Mouse (Mus musculus): Measurements from ENCODE around the gene Otulinl. TPM values are rescaled to one million over a fixed set of nuclear protein-coding genes. Genes with fewer than 3 reads are reported as not detected.

Gene Otulinl
- polyA plus RNA-seq, 1 experiment = 3.0 TPM

- Histone ChIP-seq H3K27me3 (ENCODE audit: control insufficient read depth, insufficient read depth, low read length) (no peaks in the 10 kb centered on the region), H3K36me3 (ENCODE audit: control insufficient read depth, insufficient read depth, low read length) (no peaks in the 10 kb centered on the region), H3K4me3 (ENCODE audit: low read depth, low read length) (no peak overlapping the region), H3K27ac (ENCODE audit: insufficient read depth, low read depth, low read length) (0 out of 2 replicates have a peak overlapping the region, but pooled peaks have one; percentile 62), H3K4me1 (ENCODE audit: control insufficient read depth, insufficient read depth, insufficient read length, low read length) (no peaks in the 10 kb centered on the region)
- no peak for TF ChIP-seq POLR2A (IDR thresholded peaks at IDR 0.05; ENCODE audit: low read depth, low read length)
- WGBS = 45% methylated on average over 12 of the region's 12 CpGs
Measured at GRCm38 (mm10) chr15:27641171-27641570, 40.2 kb downstream of the Otulinl start.

- no peaks in the 10 kb centered on the region for H3K36me3 ChIP-seq (ENCODE audit: control insufficient read depth, insufficient read depth, low read length)
- H3K27me3 ChIP-seq (ENCODE audit: control insufficient read depth, insufficient read depth, low read length) = no peaks in the 10 kb centered on the region
- H3K27ac ChIP-seq (ENCODE audit: insufficient read depth, low read depth, low read length) = no peak overlapping the region
- peaks cover 4% of the 10 kb centered on the region; the same call in 1 of the 2 replicates for H3K4me1 ChIP-seq (ENCODE audit: control insufficient read depth, insufficient read depth, insufficient read length, low read length)
- TF ChIP-seq CTCF (IDR thresholded peaks at IDR 0.05; ENCODE audit: extremely low read depth, insufficient read length, insufficient replicate concordance, low read depth, low read length) = no peak
- no peak for TF ChIP-seq POLR2A (IDR thresholded peaks at IDR 0.05; ENCODE audit: low read depth, low read length)
- WGBS = 68% methylated on average over 8 of the region's 8 CpGs
- H3K4me3 ChIP-seq (ENCODE audit: low read depth, low read length) = no peak overlapping the region
Measured at GRCm38 (mm10) chr15:27633941-27634900, 47.2 kb downstream of the Otulinl start.

- Histone ChIP-seq H3K36me3 (ENCODE audit: control insufficient read depth, insufficient read depth, low read length) (peaks cover 5% of the 10 kb centered on the region), H3K27me3 (ENCODE audit: control insufficient read depth, insufficient read depth, low read length) (no peaks in the 10 kb centered on the region), H3K27ac (ENCODE audit: insufficient read depth, low read depth, low read length) (peak within 1 kb of the TSS; percentile 24), H3K4me3 (ENCODE audit: low read depth, low read length) (peak within 1 kb of the TSS; percentile 87), H3K4me1 (ENCODE audit: control insufficient read depth, insufficient read depth, insufficient read length, low read length) (peaks cover 16% of the 10 kb centered on the region; the same call in 1 of the 2 replicates)
- WGBS = 5% methylated on average over 56 of the region's 56 CpGs
- no peak for TF ChIP-seq CTCF (IDR thresholded peaks at IDR 0.05; ENCODE audit: extremely low read depth, insufficient read length, insufficient replicate concordance, low read depth, low read length)
- peak; percentile 52 for TF ChIP-seq POLR2A (IDR thresholded peaks at IDR 0.05; ENCODE audit: low read depth, low read length)
Measured at GRCm38 (mm10) chr15:27630601-27631383, 50.6 kb downstream of the Otulinl start, which contains the start of gene Otulin. Gene Otulin, minus strand, starts transcription at chr15:27630693.

GRCm38 (mm10) chr15:27629800-27630600 lies 51.4 kb downstream of the Otulinl start:
- WGBS = under 1% methylated on average over 53 of the region's 53 CpGs
- H3K36me3 ChIP-seq (ENCODE audit: control insufficient read depth, insufficient read depth, low read length) = peaks cover 7% of the 10 kb centered on the region
- peak overlapping the region; percentile 24 for H3K27ac ChIP-seq (ENCODE audit: insufficient read depth, low read depth, low read length)
- no peak for TF ChIP-seq CTCF (IDR thresholded peaks at IDR 0.05; ENCODE audit: extremely low read depth, insufficient read length, insufficient replicate concordance, low read depth, low read length)
- no peak for TF ChIP-seq POLR2A (IDR thresholded peaks at IDR 0.05; ENCODE audit: low read depth, low read length)
- peaks cover 18% of the 10 kb centered on the region; the same call in 1 of the 2 replicates for H3K4me1 ChIP-seq (ENCODE audit: control insufficient read depth, insufficient read depth, insufficient read length, low read length)
- peak overlapping the region; percentile 87 for H3K4me3 ChIP-seq (ENCODE audit: low read depth, low read length)
- no peaks in the 10 kb centered on the region for H3K27me3 ChIP-seq (ENCODE audit: control insufficient read depth, insufficient read depth, low read length)

- Histone ChIP-seq H3K27me3 (ENCODE audit: control insufficient read depth, insufficient read depth, low read length) (no peaks in the 10 kb centered on the region), H3K27ac (ENCODE audit: insufficient read depth, low read depth, low read length) (no peak overlapping the region), H3K4me1 (ENCODE audit: control insufficient read depth, insufficient read depth, insufficient read length, low read length) (peaks cover 18% of the 10 kb centered on the region; the same call in 1 of the 2 replicates), H3K4me3 (ENCODE audit: low read depth, low read length) (no peak overlapping the region), H3K36me3 (ENCODE audit: control insufficient read depth, insufficient read depth, low read length) (peaks cover 7% of the 10 kb centered on the region)
- WGBS = 53% methylated on average over 4 of the region's 4 CpGs
- TF ChIP-seq CTCF (IDR thresholded peaks at IDR 0.05; ENCODE audit: extremely low read depth, insufficient read length, insufficient replicate concordance, low read depth, low read length) (no peak), POLR2A (IDR thresholded peaks at IDR 0.05; ENCODE audit: low read depth, low read length) (no peak)
Measured at GRCm38 (mm10) chr15:27629046-27629445, 52.3 kb downstream of the Otulinl start.

GRCm38 (mm10) chr15:27627794-27628193 lies 53.6 kb downstream of the Otulinl start:
- WGBS = 77% methylated on average over 9 of the region's 9 CpGs
- Histone ChIP-seq H3K4me1 (ENCODE audit: control insufficient read depth, insufficient read depth, insufficient read length, low read length) (peaks cover 18% of the 10 kb centered on the region; the same call in 1 of the 2 replicates), H3K4me3 (ENCODE audit: low read depth, low read length) (no peak overlapping the region), H3K27ac (ENCODE audit: insufficient read depth, low read depth, low read length) (no peak overlapping the region), H3K36me3 (ENCODE audit: control insufficient read depth, insufficient read depth, low read length) (peaks cover 10% of the 10 kb centered on the region), H3K27me3 (ENCODE audit: control insufficient read depth, insufficient read depth, low read length) (no peaks in the 10 kb centered on the region)
- TF ChIP-seq POLR2A (IDR thresholded peaks at IDR 0.05; ENCODE audit: low read depth, low read length) (no peak), CTCF (IDR thresholded peaks at IDR 0.05; ENCODE audit: extremely low read depth, insufficient read length, insufficient replicate concordance, low read depth, low read length) (no peak)

Data from small intestine, adult 2 months (tissue).